Mouse (Mus musculus): ENCODE measurements around the gene Mlkl. TPM values are rescaled to one million over a fixed set of nuclear protein-coding genes. Genes with fewer than 3 reads are reported as not detected.
"Not testable (repeated sequence)": the region's sequence is repeated elsewhere in the genome, so short reads cannot be mapped to it uniquely, and the experiment has no call there.

Gene Mlkl
- polyA plus RNA-seq, 1 experiment from 2014 or later = 13.9 TPM

GRCm38 (mm10) chr8:111314729-111315128 is 23.2 kb downstream of the Mlkl start:
- POLR2A ChIA-PET = no interaction called here
- in situ Hi-C loops (cut with MboI; ENCODE audit: low pct_unique_long_range_greater_than_20kb) = no loop called here
- ATAC-seq (no peak), DNase-seq (ENCODE audit: low read depth, low spot score) (no peak)
- H3K27me3 ChIP-seq = no peaks in the 10 kb centered on the region
- CTCF ChIA-PET = no interaction called here
- no peak for TF ChIP-seq CTCF (IDR thresholded peaks at IDR 0.05)

GRCm38 (mm10) chr8:111313961-111314360 is 24.0 kb downstream of the Mlkl start:
- ATAC-seq; POLR2A ChIA-PET; H3K27me3 ChIP-seq; in situ Hi-C loops (cut with MboI; ENCODE audit: low pct_unique_long_range_greater_than_20kb); CTCF ChIA-PET; DNase-seq (ENCODE audit: low read depth, low spot score): not testable (repeated sequence)

- peak; percentile 58 for TF ChIP-seq CTCF (IDR thresholded peaks at IDR 0.05)
- ATAC-seq (no peak), DNase-seq (ENCODE audit: low read depth, low spot score) (no peak)
- no peaks in the 10 kb centered on the region for H3K27me3 ChIP-seq
- in situ Hi-C loops (cut with MboI; ENCODE audit: low pct_unique_long_range_greater_than_20kb) = no loop called here
- CTCF ChIA-PET = interaction anchor here (0.5 to 1.6 kb wide), 4 partner anchors 9 to 250 kb away, joined by 3 read pairs; no protein-coding TSS in a partner anchor
- POLR2A ChIA-PET = no interaction called here
These were observed 25.2 kb downstream of the Mlkl start for GRCm38 (mm10) chr8:111312758-111313162.

DNA sequence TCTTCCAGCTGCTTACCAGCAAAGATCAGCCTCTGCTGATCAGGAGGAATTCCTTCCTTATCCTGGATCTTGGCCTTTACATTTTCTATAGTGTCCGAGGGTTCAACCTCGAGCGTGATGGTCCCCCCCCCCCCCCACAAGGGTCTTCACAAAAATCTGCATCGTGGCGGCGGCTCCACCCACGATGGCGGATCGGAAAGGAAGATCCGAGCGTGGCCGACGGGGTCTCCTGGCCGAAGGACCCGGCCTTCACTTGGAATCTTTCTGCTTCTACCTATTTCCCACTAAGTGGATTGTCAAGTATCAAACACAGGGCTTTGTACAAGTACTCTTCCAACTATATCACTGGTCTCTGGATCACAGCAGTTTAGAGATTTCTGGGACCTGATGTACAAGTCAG is 28.0 kb downstream of the Mlkl start:
- in situ Hi-C loops (cut with MboI; ENCODE audit: low pct_unique_long_range_greater_than_20kb); ATAC-seq; POLR2A ChIA-PET: not testable (repeated sequence)

DNA sequence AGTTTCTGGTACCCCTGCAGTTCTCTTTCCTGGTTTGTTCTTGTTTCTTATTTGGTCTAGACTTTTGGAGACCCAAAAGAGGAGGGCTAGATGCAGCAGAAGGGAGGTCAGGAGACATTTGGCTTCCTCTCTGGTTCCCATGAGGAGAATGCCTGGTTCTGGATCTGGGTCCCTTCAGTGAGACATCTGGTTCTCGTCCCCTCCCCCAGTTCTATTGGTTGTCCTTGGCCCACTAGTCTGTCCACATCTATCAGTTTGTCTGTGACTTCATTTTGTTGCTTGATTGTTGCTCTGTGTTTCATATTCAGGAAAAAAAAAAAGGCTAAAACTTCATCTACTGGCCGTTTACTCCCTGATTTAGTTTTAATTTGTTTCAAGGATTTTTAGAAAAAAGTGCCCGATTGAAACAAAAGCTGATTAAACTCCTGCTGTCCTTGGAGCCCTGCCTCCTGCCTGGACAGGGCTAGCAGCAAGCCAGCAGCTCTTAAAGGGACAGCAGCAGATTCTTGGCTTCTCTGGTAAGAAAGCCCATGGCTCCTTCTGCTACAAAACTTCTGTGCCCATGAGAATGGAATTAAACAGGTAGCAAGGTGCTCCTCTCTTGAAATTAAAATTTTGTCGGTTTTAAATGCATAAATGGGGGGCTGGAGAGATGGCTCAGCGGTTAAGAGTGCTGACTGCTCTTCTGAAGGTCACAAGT is 32.8 kb downstream of the Mlkl start:
- DNase-seq (ENCODE audit: low read depth, low spot score) = no peak
- no peaks in the 10 kb centered on the region for H3K27me3 ChIP-seq
- POLR2A ChIA-PET = no interaction called here
- TF ChIP-seq CTCF (IDR thresholded peaks at IDR 0.05) = no peak
- no peak for ATAC-seq
- CTCF ChIA-PET = no interaction called here
- in situ Hi-C loops (cut with MboI; ENCODE audit: low pct_unique_long_range_greater_than_20kb) = no loop called here

More for the DNA sequence above, 28.0 kb downstream of the Mlkl start:
- DNase-seq (ENCODE audit: low read depth, low spot score); H3K27me3 ChIP-seq; CTCF ChIA-PET: not testable (repeated sequence)

DNA sequence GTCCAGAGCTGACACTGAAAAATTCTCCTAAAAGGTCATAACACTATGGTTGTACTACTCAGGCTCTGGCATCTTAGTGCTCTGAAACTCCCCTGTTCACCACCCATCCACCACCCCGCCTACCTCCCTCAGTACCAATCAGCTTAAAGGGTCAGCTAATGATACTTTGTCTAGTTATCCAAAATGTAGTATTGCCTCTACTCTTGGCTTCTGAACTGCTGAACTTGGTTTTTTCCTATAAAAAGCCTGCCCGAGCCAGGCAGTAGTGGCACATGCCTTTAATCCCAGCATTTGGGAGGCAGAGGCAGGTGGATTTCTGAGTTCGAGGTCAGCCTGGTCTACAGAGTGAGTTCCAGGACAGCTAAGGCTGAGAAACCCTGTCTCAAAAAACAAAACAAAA is 33.6 kb downstream of the Mlkl start:
- H3K27me3 ChIP-seq = no peaks in the 10 kb centered on the region
- ATAC-seq (no peak), DNase-seq (ENCODE audit: low read depth, low spot score) (no peak)
- CTCF ChIA-PET = interaction anchor here (1.0 kb wide), 1 partner anchor 8 kb away, joined by 3 read pairs; no protein-coding TSS in a partner anchor
- in situ Hi-C loops (cut with MboI; ENCODE audit: low pct_unique_long_range_greater_than_20kb) = no loop called here
- no peak for TF ChIP-seq CTCF (IDR thresholded peaks at IDR 0.05)
- POLR2A ChIA-PET = no interaction called here

GRCm38 (mm10) chr8:111303076-111303803 is 34.7 kb downstream of the Mlkl start:
- CTCF ChIA-PET = interaction anchor here (1.0 kb wide), 1 partner anchor 9 kb away, joined by 3 read pairs; no protein-coding TSS in a partner anchor
- not testable (repeated sequence) for DNase-seq (ENCODE audit: low read depth, low spot score); ATAC-seq

DNA sequence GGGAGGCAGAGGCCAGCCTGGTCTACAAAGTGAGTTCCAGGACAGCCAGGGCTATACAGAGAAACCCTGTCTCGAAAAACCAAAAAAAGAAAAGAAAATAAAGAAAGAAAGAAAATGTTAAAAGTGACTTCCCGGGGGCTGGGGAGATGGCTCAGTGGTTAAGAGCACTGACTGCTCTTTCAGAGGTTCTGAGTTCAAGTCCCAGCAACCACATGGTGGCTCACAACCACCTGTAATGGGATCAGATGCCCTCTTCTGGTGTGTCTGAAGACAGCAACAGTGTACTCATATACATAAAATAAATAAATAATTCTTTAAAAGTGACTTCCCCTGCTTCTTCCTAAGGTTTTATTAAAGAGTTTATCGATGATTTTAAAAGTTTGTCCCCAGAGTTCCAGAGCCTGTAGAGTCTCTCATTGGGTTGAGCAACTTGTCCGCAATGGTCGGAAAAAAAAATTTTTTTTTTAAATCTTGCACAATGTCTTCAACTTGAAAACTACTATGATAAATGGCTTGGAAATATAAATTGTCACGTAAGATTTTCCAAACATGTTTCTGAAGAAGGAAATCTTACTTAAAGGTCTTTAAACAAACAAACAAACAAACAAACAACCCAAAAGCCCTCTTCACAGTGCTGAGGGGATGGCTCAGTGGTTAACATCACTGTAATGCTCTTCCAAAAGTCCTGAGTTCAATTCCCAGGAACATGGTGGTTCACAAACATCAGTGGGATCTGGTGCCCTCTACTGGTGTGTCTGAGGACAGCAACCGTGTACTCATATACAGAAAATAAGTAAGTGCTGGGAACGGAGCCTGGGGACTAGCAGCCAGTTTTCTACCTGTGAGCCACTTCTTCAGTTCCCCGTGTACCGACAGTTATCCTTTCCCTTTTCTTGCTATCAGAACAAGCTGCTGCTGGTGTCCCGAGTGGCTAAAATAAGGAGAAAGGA is 37.1 kb downstream of the Mlkl start:
- POLR2A ChIA-PET = interaction anchor here (1.1 kb wide), 1 partner anchor 10 kb away, joined by 4 read pairs; no protein-coding TSS in a partner anchor
- CTCF ChIA-PET = no interaction called here
- no peak for DNase-seq (ENCODE audit: low read depth, low spot score)
- peak; percentile 69 for TF ChIP-seq CTCF (IDR thresholded peaks at IDR 0.05)
- ATAC-seq = no peak
- H3K27me3 ChIP-seq = no peaks in the 10 kb centered on the region
- in situ Hi-C loops (cut with MboI; ENCODE audit: low pct_unique_long_range_greater_than_20kb) = no loop called here

More at GRCm38 (mm10) chr8:111303076-111303803, 34.7 kb downstream of the Mlkl start:
- in situ Hi-C loops (cut with MboI; ENCODE audit: low pct_unique_long_range_greater_than_20kb); POLR2A ChIA-PET; H3K27me3 ChIP-seq: not testable (repeated sequence)

DNA sequence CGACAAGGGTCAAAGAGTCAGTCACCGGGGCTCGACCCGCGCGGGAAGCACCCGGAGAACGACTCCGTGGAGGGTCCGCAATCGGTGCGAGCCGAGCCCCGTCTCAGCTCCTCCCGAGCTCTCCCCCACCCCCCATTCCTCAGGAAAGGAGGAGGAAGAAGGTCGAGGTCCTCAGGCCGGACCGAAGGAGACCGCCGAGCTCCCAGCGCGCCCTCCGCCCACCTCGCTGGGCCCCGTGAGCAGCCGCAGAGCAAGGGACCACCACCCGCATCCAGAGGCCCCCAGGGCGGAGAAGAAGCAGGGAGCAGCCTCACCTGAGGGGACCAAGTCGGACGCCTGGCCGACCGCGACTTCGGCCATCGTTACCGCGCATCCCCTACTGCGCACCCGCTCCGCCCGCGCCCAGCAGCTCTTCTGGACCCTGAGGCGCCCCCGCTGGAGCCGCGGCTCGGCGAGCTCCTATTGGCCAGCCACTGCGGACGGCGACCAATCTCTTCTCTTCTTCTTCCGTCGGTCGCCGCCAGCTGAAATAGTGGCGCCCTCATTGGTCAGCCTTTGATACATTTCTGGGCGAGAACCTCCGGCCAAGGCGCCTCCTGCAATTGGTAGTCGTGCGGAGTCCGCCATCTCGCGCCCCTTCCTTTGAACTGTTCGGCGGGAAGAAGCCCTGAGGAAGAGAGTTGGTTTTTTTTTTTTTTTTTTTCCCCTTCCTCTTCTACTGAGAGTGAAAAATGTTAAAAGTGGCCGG is 38.0 kb downstream of the Mlkl start, which contains the start of gene Rfwd3:
Rfwd3 (minus strand) TSS at position 402 of the 748 bp plus-strand sequence.
- ChIA-PET CTCF (interaction anchor here (0.9 kb wide), 1 partner anchor 11 kb away, joined by 3 read pairs; no protein-coding TSS in a partner anchor), POLR2A (interaction anchor here (0.7 to 1.1 kb wide), 3 partner anchors 9 to 280 kb away, joined by 3 to 4 read pairs (median 4); no protein-coding TSS in a partner anchor)
- TF ChIP-seq CTCF (IDR thresholded peaks at IDR 0.05) = no peak
- ATAC-seq (peak; percentile 99), DNase-seq (ENCODE audit: low read depth, low spot score) (peak; percentile 89)
- in situ Hi-C loops (cut with MboI; ENCODE audit: low pct_unique_long_range_greater_than_20kb) = no loop called here
- no peaks in the 10 kb centered on the region for H3K27me3 ChIP-seq

Measured in Patski (cell line).